Mouse (Mus musculus): ENCODE measurements around the gene Ankrd55.
"Not testable (repeated sequence)": the region's sequence is repeated elsewhere in the genome, so short reads cannot be mapped to it uniquely, and the experiment has no call there.

Ankrd55 gene

GRCm38 (mm10) chr13:112411216-112411822, 123.1 kb downstream of the Ankrd55 start:
- DNase-seq (ENCODE audit: low read depth, low spot score) = no peak

- no peak for DNase-seq (ENCODE audit: low read depth, low spot score)
These were observed 124.0 kb downstream of the Ankrd55 start for GRCm38 (mm10) chr13:112412251-112412650.

GRCm38 (mm10) chr13:112412824-112413223, 124.6 kb downstream of the Ankrd55 start:
- no peak for DNase-seq (ENCODE audit: low read depth, low spot score)

GRCm38 (mm10) chr13:112413611-112414010, 125.4 kb downstream of the Ankrd55 start:
- no peak for DNase-seq (ENCODE audit: low read depth, low spot score)

GRCm38 (mm10) chr13:112415896-112416295, 127.6 kb downstream of the Ankrd55 start:
- no peak for DNase-seq (ENCODE audit: low read depth, low spot score)

GRCm38 (mm10) chr13:112416410-112417162, 128.3 kb downstream of the Ankrd55 start:
- no peak for DNase-seq (ENCODE audit: low read depth, low spot score)

- no peak for DNase-seq (ENCODE audit: low read depth, low spot score)
These were observed 128.9 kb downstream of the Ankrd55 start for GRCm38 (mm10) chr13:112417163-112417523.

- DNase-seq (ENCODE audit: low read depth, low spot score) = no peak
These were observed 129.7 kb downstream of the Ankrd55 start for GRCm38 (mm10) chr13:112417861-112418423.

- no peak for DNase-seq (ENCODE audit: low read depth, low spot score)
These were observed 130.3 kb downstream of the Ankrd55 start for GRCm38 (mm10) chr13:112418595-112418994.

GRCm38 (mm10) chr13:112424212-112424611, 136.0 kb downstream of the Ankrd55 start:
- no peak for DNase-seq (ENCODE audit: low read depth, low spot score)

GRCm38 (mm10) chr13:112424635-112425034, 136.4 kb downstream of the Ankrd55 start:
- DNase-seq (ENCODE audit: low read depth, low spot score) = no peak

- no peak for DNase-seq (ENCODE audit: low read depth, low spot score)
These were observed 137.0 kb downstream of the Ankrd55 start for GRCm38 (mm10) chr13:112425181-112425654.

GRCm38 (mm10) chr13:112426265-112427135, 138.2 kb downstream of the Ankrd55 start:
- no peak for DNase-seq (ENCODE audit: low read depth, low spot score)

- not testable (repeated sequence) for DNase-seq (ENCODE audit: low read depth, low spot score)
These were observed 138.9 kb downstream of the Ankrd55 start for GRCm38 (mm10) chr13:112427136-112427470.

GRCm38 (mm10) chr13:112427521-112427920, 139.3 kb downstream of the Ankrd55 start:
- DNase-seq (ENCODE audit: low read depth, low spot score) = no peak

GRCm38 (mm10) chr13:112433271-112433670, 145.0 kb downstream of the Ankrd55 start:
- DNase-seq (ENCODE audit: low read depth, low spot score) = no peak

Measured in telencephalon, adult 2 months (tissue).